In the genomic region with DNA sequence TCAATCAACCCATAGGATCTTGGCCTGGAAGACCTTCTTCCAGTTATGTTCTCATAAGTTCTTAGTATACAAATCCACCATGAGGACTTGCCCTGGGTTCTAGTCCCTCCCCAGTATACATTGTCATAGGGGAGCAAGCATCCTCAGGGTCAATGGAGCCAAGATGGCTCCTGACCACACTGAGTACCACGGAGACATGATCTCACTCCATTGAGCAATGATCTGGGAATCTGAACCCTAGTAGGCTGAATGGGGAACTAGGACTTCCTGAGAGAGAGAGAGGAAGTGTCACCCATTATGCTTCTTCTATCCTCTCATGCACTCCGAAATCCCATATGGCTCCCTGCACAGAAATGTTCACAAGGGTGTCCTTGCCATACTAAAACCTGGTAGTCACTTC, we compare ENCODE assay signal across 21 mouse cellular contexts.
DNase-seq lines count a peak whose midpoint lies in the region; ATAC-seq and TF ChIP-seq lines count a peak whose summit lies in the region.
"Had no signal": no experiment of that assay in that cellular context is flagged by ENCODE, and none has a peak within 500 bp of the region (broad histone marks: within the 10 kb centered on the region; RNA-seq: fewer than 3 reads in every experiment).

No protein-coding gene starts in this region.

- ATAC-seq in liver, embryonic 11.5 days (replicated peaks; ENCODE audit: low FRiP score), result no peak
- peak; percentile 98 for ATAC-seq in granulocyte monocyte progenitor cell, adult 5-6 weeks (replicated peaks; ENCODE audit: poor library complexity, severe bottlenecking)
- peak; percentile 46 for ATAC-seq in liver, postnatal 0 days
- ATAC-seq: forebrain, embryonic 14.5 days; midbrain, embryonic 16.5 days had no signal

- no peak for TF ChIP-seq POLR2A in myocyte (IDR thresholded peaks at IDR 0.05; ENCODE audit: insufficient read length, low read depth)

- no peaks in the 10 kb centered on the region for H3K27me3 ChIP-seq in liver, embryonic 11.5 days (replicated peaks; ENCODE audit: control insufficient read depth, insufficient read depth, low read length)
- no peaks in the 10 kb centered on the region for H3K27me3 ChIP-seq in liver, postnatal 0 days (ENCODE audit: insufficient read depth, low read length)
- H3K27me3 ChIP-seq in myocyte (ENCODE audit: control insufficient read depth, insufficient read depth, insufficient read length), result no peaks in the 10 kb centered on the region
- H3K27me3 ChIP-seq: embryonic facial prominence, embryonic 15.5 days; hindbrain, embryonic 15.5 days; megakaryocyte, embryonic 14.5 days had no signal

- peaks cover 65% of the 10 kb centered on the region for H3K4me1 ChIP-seq in liver, embryonic 11.5 days (replicated peaks; ENCODE audit: control insufficient read depth, insufficient read depth, low read length)
- H3K4me1 ChIP-seq in liver, postnatal 0 days (ENCODE audit: insufficient read depth), result peaks cover 31% of the 10 kb centered on the region

- H3K9me3 ChIP-seq in liver, embryonic 11.5 days (ENCODE audit: control insufficient read depth, low read length), result no peaks in the 10 kb centered on the region
- no peaks in the 10 kb centered on the region for H3K9me3 ChIP-seq in liver, postnatal 0 days (ENCODE audit: low read length)
- H3K9me3 ChIP-seq: embryonic facial prominence, embryonic 15.5 days; heart, embryonic 10.5 days; hindbrain, embryonic 15.5 days; megakaryocyte, embryonic 14.5 days had no signal

- H3K27ac ChIP-seq in liver, embryonic 11.5 days (ENCODE audit: low read depth, low read length), result peak overlapping the region; percentile 45; the same call in 1 of the 2 replicates
- H3K27ac ChIP-seq in liver, postnatal 0 days (ENCODE audit: low read depth), result 0 out of 2 replicates have a peak overlapping the region, but pooled peaks have one; percentile 35
- H3K27ac ChIP-seq: embryonic facial prominence, embryonic 15.5 days; heart, embryonic 10.5 days; hindbrain, embryonic 15.5 days; kidney, postnatal 0 days had no signal

- TF ChIP-seq EP300 in liver, postnatal 0 days (IDR thresholded peaks at IDR 0.05; ENCODE audit: low read depth), result no peak

- H3K9ac ChIP-seq in liver, embryonic 11.5 days (ENCODE audit: low read depth, low read length), result no peak overlapping the region
- H3K9ac ChIP-seq in liver, postnatal 0 days (replicated peaks), result no peak overlapping the region
- H3K9ac ChIP-seq: embryonic facial prominence, embryonic 15.5 days; hindbrain, embryonic 15.5 days had no signal

- no peak for DNase-seq in liver, embryonic 11.5 days (ENCODE audit: low spot score)
- no peak for DNase-seq in liver
- DNase-seq in liver, postnatal 0 days, result no peak
- DNase-seq in right cerebral cortex, adult 2 months (ENCODE audit: low spot score in 2 of 2), result no peak
- DNase-seq in cerebellum, adult 11-12 months, result no peak
- DNase-seq in thymus, postnatal 36 days, result no peak
- DNase-seq: adrenal gland, adult 2 months; cerebellum, adult 18-20 months; cerebellum, postnatal 14 days; heart, postnatal 4 days; kidney, adult 2 months; thymus, postnatal 25 days had no signal

- no peaks in the 10 kb centered on the region for H3K36me3 ChIP-seq in liver, embryonic 11.5 days (ENCODE audit: control insufficient read depth, insufficient read depth, low read length)
- no peaks in the 10 kb centered on the region for H3K36me3 ChIP-seq in liver, postnatal 0 days (replicated peaks; ENCODE audit: insufficient read depth, low read length)
- no peaks in the 10 kb centered on the region for H3K36me3 ChIP-seq in myocyte (ENCODE audit: control insufficient read depth, insufficient read depth)
- H3K36me3 ChIP-seq: embryonic facial prominence, embryonic 15.5 days; heart, embryonic 10.5 days; hindbrain, embryonic 15.5 days had no signal

- no peak overlapping the region for H3K4me3 ChIP-seq in liver, embryonic 11.5 days (ENCODE audit: low read depth, low read length)
- no peak overlapping the region for H3K4me3 ChIP-seq in liver, postnatal 0 days (ENCODE audit: low read depth, low read length)
- no peak overlapping the region for H3K4me3 ChIP-seq in myocyte
- H3K4me3 ChIP-seq: embryonic facial prominence, embryonic 15.5 days; heart, embryonic 10.5 days; hindbrain, embryonic 15.5 days; megakaryocyte, embryonic 14.5 days had no signal

- no peak for TF ChIP-seq CTCF in liver, postnatal 0 days (IDR thresholded peaks at IDR 0.05; ENCODE audit: low read depth)

- peak overlapping the region; percentile 1; the same call in 1 of the 2 replicates for H3K4me2 ChIP-seq in liver, embryonic 11.5 days
- H3K4me2 ChIP-seq in liver, postnatal 0 days (ENCODE audit: low read depth, low read length), result no peak overlapping the region
- H3K4me2 ChIP-seq in myocyte (ENCODE audit: low read depth), result no peak overlapping the region
- H3K4me2 ChIP-seq: embryonic facial prominence, embryonic 15.5 days; hindbrain, embryonic 15.5 days had no signal

- H3ac ChIP-seq in myocyte (ENCODE audit: control insufficient read depth, insufficient read length), result no peak overlapping the region

- H3K79me2 ChIP-seq in myocyte (ENCODE audit: control insufficient read depth, insufficient read depth), result peaks cover 57% of the 10 kb centered on the region

- WGBS in liver, embryonic 11.5 days, result 64% methylated on average over 2 of the region's 2 CpGs
- 59% methylated on average over 2 of the region's 2 CpGs for WGBS in liver, postnatal 0 days (ENCODE audit: insufficient replicate concordance)

TF ChIP-seq in myocyte, 11 proteins besides CTCF, POLR2A, EP300 and RAD21:
- TF ChIP-seq CEBPB (IDR thresholded peaks at IDR 0.05; ENCODE audit: insufficient read depth, poor library complexity, severe bottlenecking) (0 out of 2 replicates have a peak, but pooled peaks have one; percentile 15), POLR2AphosphoS2 (IDR thresholded peaks at IDR 0.05; ENCODE audit: insufficient read length, low read depth) (no peak)
